Mouse (Mus musculus): ENCODE measurements around the gene Msn. TPM values are rescaled to one million over a fixed set of nuclear protein-coding genes. Genes with fewer than 3 reads are reported as not detected.
"Not testable (repeated sequence)": the region's sequence is repeated elsewhere in the genome, so short reads cannot be mapped to it uniquely, and the experiment has no call there.

The Msn gene
- total RNA-seq, 2 experiments from 2014 or later: 18.6 to 20.2 TPM

DNA sequence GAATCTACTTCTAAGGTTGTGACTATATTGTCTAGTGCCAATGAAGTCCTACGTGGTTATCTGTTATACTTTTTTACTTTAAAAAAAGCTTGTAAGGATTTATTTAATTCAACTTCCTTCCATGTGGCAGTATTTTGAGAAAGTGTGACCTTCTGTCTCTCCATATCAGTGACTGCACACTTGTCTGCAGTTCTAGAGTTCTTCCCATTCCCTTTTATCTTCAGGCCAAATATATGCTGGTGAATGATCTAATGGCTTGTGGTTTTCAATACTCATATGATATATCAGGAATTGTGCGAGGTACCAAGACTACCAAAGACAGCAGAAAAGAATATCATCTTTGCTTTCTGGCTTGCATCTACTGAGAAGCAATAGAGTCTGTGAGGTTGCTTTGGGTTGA lies 43.4 kb downstream of the Msn start:
- no peak for DNase-seq (ENCODE audit: low spot score in 2 of 2)

DNA sequence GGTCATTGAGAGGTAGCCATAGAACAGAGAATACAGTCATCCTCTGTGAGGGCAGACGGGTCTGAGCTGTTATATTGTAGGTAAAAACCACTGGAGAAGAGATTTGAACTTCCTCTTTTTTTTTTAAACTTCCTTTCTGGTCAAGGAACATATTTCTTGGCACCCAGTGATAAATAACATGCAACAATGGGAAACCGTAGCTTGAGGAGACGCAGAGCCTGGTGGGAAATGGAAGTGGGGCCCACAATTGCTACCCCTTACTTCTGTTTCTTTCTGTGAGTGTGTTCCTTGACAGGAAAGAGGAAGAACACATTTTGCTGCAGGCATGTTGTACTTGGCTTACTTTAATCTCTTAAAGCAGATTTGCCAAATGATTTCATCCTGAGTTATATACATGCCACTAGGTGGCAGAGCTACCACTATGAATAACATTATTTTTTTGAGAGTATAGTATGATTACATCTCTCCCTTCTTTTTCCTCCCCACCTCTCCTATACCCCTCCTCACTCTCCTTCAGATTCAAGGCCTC lies 49.2 kb downstream of the Msn start:
- DNase-seq (ENCODE audit: low spot score in 2 of 2): no peak

DNA sequence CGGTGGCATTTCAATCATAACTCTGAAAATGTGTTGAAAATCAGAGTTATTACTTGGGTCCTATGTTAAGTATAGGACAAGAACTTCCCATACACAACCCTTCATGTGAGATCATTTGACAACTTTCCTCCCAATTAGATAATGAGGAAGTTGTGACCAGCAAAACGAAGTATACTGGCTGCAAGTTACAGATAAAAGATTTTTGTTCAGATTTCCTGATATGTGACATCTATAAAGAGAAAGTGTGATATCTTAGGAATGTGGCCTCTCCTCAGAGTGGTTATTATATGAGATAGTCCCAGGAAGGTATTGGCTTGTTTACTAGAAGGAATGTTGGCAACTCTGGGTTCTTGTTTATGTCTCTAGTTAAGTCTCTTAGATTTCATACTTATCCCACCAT lies 52.4 kb downstream of the Msn start:
- DNase-seq (ENCODE audit: low spot score in 2 of 2): no peak

GRCm38 (mm10) chrX:96153362-96153761 lies 57.5 kb downstream of the Msn start:
- no peak for DNase-seq (ENCODE audit: low spot score in 2 of 2)

- DNase-seq (ENCODE audit: low spot score in 2 of 2): no peak
Measured at GRCm38 (mm10) chrX:96157936-96158335, 62.1 kb downstream of the Msn start.

- peak in 1 of 2 experiments; percentile 8 for DNase-seq (ENCODE audit: low spot score in 2 of 2)
Measured at GRCm38 (mm10) chrX:96162571-96162970, 66.7 kb downstream of the Msn start.

DNA sequence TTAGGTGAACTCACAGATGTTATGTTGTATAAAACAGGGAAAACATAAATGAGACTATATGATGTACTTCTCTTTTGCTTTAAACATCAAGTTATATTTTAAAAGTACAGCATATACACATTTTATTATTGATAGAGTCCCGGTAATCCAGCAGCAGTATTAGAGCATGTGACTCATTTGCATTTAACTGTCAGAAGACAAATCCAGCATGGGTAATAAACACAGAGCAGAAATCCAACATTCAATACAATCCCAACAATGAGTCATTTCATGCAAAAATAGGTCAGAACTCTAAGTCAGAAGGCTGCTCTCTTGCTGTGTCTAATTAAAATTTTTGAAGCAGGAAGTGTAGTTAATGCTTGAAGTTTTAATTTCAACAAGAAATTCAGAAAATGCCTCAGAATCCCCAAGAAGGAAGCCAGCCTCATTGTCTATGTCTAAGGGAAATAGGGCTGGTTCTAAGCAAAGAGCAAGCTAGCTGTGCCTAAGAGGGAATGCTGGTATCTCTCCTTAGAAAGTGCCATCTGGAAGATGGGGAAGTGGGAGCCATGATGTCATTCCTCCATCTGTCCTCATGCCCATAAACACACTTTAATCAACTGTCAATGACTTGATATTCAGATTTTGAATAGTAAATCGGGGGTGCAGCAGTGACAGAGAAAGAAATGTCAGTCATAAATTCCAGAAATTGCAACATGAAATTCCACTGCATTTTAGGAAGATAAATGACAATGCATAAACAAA lies 76.0 kb downstream of the Msn start:
- DNase-seq (ENCODE audit: low spot score in 2 of 2): no peak

DNA sequence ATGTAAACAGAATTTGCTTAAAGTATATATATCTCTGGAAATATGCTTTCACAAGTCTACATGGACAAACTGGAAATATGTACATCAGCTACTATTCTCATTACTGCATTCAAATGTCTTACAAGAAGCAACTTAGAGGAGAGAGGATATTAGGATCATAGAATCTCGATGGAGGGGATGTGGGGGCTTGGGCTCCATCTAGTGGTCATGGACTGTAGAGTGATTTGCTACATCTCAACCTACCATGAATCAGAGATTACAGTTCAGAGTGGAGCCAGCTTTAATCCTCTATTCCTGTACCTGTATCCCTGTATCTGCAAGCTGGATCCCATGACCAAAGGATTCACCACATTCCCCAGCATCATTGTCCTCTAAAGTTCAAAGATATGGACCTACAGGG lies 82.6 kb downstream of the Msn start:
- peak; percentile 13 to 16 for DNase-seq (ENCODE audit: low spot score in 2 of 2)

DNA sequence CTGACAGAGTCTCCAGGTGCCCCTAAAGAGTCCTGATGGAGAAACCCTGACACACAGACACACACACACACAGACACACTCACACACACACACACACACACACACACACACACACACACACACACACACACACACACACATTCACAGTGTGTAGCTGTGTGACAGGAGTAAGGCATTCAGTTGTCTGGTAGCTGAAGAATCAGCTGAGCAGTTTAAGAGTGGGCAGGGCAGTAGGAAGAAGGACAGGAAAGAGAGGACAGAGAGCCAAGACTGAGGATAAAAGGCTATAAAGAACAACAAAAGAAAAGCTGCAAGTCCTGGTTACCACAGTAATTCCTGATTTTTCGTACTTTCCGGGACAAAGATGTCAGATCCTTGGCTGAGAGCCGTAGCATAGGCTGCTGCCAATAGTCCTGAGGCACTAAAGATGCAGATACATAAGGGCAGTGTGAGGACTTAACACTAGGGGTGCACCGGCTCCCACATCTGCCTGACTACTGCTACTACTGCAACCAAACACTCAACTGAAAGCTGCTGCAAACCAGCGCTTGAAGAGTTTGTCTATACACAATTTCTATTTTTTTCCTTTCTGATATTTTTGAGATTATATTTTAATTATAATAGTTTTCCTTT lies 88.4 kb downstream of the Msn start:
- DNase-seq (ENCODE audit: low spot score in 2 of 2): no peak

DNA sequence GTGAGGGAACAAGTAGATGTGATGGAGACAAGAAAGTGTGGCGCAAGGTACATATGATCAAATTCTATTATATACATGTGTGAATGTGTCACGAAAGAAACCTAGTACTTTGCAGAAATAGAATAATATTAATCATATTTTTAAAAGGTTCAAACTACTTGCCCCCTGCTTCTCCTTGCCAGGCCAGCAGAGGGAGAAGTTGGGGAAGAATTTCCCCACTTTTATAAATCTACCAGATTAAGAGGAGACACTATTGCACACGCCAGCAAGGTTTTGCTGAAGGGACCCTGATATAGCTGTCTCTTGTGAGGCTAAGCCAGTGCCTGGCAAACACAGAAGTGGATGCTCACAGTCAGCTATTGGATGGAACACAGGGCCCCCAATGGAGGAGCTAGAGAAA lies 109.3 kb downstream of the Msn start:
- not testable (repeated sequence) for DNase-seq (ENCODE audit: low spot score in 2 of 2)

DNA sequence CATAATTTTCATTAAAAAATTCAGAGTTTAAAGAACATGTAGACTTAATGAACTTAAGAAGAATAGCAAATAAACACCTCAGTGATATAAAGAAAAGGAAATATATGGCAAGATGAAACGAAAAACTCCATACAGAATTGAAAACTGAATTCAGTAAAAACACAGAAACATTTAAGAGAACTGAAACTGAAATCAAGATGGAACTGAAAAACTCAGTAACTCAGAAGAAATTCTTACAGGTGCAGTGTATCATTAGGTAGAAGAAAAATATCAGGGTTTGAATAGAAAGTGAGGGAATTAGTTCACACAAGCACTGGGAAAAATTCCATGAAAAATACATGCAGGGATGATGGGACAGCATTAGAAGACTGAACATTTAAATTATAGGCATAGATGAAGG lies 111.0 kb downstream of the Msn start:
- no peak for DNase-seq (ENCODE audit: low spot score in 2 of 2)

DNA sequence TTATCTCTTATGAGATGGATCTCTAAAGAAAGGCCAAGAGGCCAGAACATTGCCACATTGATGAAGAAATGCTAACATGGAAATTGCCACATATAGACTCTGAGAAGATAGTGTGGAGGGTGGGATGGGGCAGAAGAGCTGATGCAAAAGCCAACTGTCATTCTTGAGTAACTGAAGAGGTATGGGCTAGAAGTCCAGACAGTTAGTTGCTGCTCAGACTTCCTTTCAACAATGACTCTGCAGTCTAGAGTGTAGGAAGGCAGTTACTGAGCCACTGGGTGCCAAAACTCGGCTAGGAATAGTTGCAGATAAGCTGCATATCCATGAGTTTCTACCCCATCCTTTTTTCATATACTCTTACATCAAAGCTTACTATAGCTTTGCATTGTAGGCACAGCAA lies 122.2 kb downstream of the Msn start:
- no peak for DNase-seq (ENCODE audit: low spot score in 2 of 2)

Other genes with a start within 250 kb of the Msn start
- gene Las1l, start 139.1 kb upstream of the Msn start, total RNA-seq (2021): 10 to 100 TPM; 55.4 to 62.2 TPM
- not detected for gene Vsig4, start 197.4 kb downstream of the Msn start, total RNA-seq (2021)